Mouse (Mus musculus): ENCODE results near the gene Tnrc6c. TPM values are rescaled to one million over a fixed set of nuclear protein-coding genes. Genes with fewer than 3 reads are reported as not detected.

The Tnrc6c gene
- total RNA-seq, 1 experiment from 2014 or later: 25.4 TPM

GRCm38 (mm10) chr11:117770407-117770806, 116.3 kb downstream of the Tnrc6c start:
- no peak for ATAC-seq (replicated peaks in 1 of 2; ENCODE audit: insufficient read depth in 1 of 2, low FRiP score in 2 of 2, low TSS enrichment in 1 of 2, low read depth in 1 of 2, poor library complexity in 2 of 2, severe bottlenecking in 2 of 2)

DNA sequence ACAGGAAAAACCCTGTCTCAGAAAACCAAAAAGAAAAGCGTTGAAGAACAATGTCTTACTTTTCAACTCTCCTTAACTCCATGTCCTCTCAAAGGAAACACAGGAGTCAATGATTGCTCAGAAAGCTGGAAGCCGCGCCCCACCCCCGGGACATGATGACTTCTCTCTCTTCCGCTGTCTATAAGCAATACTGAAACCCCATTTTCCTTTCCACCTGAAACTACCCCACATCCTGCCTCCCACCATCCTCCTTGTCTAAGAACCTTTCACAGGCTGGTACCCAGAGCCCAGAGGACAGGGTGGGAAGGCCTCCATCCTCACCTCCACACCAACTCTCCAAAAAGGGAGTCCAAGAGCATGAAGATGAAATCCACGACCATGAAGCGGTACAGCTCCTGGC, 118.3 kb downstream of the Tnrc6c start:
- no peak for ATAC-seq (replicated peaks in 1 of 2; ENCODE audit: insufficient read depth in 1 of 2, low FRiP score in 2 of 2, low TSS enrichment in 1 of 2, low read depth in 1 of 2, poor library complexity in 2 of 2, severe bottlenecking in 2 of 2)

DNA sequence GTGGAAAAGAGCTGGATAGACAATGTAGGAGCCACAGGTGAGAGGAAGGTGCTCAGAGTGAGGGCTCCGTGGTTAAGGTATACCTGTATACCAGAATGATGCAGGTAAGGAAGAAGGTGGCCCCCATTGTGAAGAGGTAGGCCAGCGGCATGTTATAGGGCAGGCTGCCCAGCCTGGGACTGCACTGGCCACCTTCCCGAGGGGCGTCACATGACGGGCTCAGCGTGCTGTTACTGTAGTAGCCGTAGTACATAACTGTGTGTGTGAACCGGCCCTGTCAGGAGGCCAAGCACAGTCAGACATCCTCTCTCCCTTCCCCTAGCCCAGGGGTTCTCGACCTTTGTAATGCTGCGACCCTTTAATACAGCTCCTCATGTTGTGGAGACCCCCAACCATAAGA, 120.8 kb downstream of the Tnrc6c start:
- ATAC-seq (replicated peaks in 1 of 2; ENCODE audit: insufficient read depth in 1 of 2, low FRiP score in 2 of 2, low TSS enrichment in 1 of 2, low read depth in 1 of 2, poor library complexity in 2 of 2, severe bottlenecking in 2 of 2): no peak

GRCm38 (mm10) chr11:117775540-117775939, 121.5 kb downstream of the Tnrc6c start:
- no peak for ATAC-seq (replicated peaks in 1 of 2; ENCODE audit: insufficient read depth in 1 of 2, low FRiP score in 2 of 2, low TSS enrichment in 1 of 2, low read depth in 1 of 2, poor library complexity in 2 of 2, severe bottlenecking in 2 of 2)

DNA sequence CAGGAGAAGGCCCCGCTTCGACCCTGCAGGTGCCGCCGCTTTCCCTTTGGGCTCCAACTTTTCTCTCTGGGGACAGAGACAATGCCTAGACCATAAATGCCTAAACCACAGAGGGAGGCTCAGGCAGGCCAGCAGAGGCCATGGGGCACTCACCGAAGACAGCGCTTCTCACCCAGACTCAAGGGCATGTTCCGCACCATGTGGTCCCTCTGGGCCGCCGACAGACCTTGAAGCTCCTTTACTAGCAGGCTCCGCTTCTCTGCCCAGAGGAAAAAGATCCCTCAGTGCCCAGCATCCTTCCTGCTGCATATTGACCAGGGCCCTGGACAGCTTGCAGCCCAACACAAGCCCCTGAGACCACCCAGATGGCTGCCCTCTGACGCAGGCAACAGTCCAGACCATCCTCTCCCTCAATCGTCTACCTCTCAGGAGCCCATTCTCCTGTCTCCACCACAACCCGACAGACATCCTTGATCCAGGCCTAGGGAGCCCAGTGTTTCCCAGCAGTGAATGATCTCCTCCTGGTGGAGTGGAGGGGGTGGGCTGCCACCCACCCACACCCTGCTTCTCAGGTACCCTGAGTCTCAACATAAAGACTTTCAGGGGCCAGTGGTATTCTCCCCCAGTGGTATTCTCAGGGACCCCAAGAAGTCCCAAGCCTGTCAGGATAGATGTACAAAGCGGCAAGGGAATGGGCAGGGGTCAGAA, 122.2 kb downstream of the Tnrc6c start:
- no peak for ATAC-seq (replicated peaks in 1 of 2; ENCODE audit: insufficient read depth in 1 of 2, low FRiP score in 2 of 2, low TSS enrichment in 1 of 2, low read depth in 1 of 2, poor library complexity in 2 of 2, severe bottlenecking in 2 of 2)

GRCm38 (mm10) chr11:117777111-117777510, 123.0 kb downstream of the Tnrc6c start:
- ATAC-seq (replicated peaks in 1 of 2; ENCODE audit: insufficient read depth in 1 of 2, low FRiP score in 2 of 2, low TSS enrichment in 1 of 2, low read depth in 1 of 2, poor library complexity in 2 of 2, severe bottlenecking in 2 of 2): no peak

DNA sequence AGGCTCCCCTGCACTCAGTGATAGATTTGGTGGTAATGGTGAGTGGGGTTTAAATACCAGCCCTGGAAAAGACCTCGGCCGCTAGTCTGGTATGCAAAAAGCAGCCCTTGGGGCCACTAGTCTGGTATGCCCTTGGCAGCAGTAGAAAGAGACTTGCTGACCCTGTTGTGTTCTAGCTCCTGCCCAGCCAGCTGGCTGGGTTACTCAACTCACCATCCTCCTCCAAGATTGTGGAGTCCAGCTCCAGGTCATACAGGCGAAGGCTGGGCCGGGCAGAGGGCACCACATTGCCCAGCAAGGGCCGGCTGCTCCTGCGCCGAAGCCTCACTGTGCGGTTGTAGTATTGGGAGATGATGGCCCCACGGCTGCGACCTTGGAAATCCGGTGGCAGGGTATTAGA, 123.9 kb downstream of the Tnrc6c start:
- no peak for ATAC-seq (replicated peaks in 1 of 2; ENCODE audit: insufficient read depth in 1 of 2, low FRiP score in 2 of 2, low TSS enrichment in 1 of 2, low read depth in 1 of 2, poor library complexity in 2 of 2, severe bottlenecking in 2 of 2)

GRCm38 (mm10) chr11:117778851-117779433, 124.9 kb downstream of the Tnrc6c start:
- ATAC-seq (replicated peaks in 1 of 2; ENCODE audit: insufficient read depth in 1 of 2, low FRiP score in 2 of 2, low TSS enrichment in 1 of 2, low read depth in 1 of 2, poor library complexity in 2 of 2, severe bottlenecking in 2 of 2): no peak

DNA sequence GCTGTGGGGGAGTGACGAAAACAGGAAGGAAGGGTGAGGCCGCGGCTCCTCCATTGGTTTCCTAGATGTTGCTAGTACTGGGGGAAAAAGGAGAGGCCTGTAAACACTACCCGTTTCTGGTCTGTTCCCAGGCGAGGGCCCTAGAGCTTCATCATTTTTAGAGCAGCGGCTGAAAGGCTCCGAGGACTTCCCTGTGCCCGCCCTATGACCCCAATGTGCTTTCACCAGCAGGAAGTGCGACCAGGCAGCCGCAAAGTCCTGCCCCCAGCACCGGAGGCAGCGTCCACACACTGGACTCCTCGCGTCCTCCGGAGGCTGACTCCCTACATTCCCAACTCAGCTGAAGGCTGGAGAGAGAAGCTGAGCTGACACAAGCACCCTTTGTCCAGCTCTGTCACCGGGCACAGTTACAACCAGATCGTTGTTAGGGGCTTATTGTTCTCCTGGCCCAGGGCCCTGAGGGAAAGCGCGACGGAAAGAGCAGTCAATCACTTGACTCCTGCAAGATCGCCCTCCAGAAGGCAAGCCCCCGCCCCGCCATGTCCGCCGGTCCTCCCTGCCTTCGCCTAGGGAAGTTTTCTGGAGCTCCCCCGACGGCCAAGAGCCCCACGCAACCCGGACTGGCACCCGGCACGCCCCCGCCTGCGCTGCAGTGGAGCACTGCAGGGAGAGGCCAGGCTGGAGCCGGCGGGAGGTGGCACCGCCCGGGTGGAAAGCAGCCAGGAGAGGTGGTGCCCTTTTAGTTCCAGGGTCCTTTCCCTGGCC, 125.5 kb downstream of the Tnrc6c start:
- ATAC-seq (replicated peaks in 1 of 2; ENCODE audit: insufficient read depth in 1 of 2, low FRiP score in 2 of 2, low TSS enrichment in 1 of 2, low read depth in 1 of 2, poor library complexity in 2 of 2, severe bottlenecking in 2 of 2): peak in 1 of 2 experiments; percentile 16; a peak in 2 of 4 replicates

DNA sequence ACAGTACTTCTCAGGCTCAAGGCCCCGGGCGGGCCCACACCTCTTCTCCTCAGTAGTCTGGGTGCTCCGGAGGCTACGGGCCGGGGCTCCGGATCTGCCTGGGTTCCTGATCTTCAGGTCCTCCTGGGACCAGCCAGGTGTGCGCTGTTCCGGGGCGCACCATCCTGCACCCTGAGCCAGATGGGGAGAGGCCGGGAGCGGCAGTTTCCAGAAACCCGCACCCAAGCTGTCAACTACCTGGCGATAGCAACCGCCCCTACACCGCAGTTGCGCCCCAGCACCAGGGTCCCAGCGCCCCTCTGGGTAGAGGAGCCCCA, 126.1 kb downstream of the Tnrc6c start:
- ATAC-seq (replicated peaks in 1 of 2; ENCODE audit: insufficient read depth in 1 of 2, low FRiP score in 2 of 2, low TSS enrichment in 1 of 2, low read depth in 1 of 2, poor library complexity in 2 of 2, severe bottlenecking in 2 of 2): no peak

DNA sequence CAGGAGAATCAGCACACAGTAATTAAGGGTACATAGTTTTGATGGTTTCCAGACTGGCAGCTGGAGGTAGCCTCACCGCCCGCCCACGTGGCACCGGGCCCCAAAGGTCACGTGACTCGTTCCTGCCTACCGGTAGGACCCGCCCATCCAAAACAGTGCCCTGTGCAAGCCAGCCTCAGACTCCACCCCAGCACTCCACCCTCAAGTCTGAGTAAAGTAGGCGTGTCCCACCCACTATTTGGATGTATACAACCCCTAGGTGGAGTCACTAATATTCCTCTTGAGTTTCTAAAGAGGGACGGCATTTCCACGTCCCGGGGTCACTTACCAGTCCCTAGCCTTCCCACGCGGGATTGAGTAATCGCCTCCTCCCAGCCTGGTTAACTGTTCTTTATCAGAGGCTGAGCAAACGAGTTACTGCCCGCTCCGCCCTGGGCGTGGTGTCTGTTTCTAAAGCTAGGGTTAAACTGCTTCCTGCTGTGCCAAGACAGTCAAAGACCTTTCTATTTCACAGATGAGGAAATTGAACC, 126.6 kb downstream of the Tnrc6c start:
- peak; percentile 64 to 79 for ATAC-seq (replicated peaks in 1 of 2; ENCODE audit: insufficient read depth in 1 of 2, low FRiP score in 2 of 2, low TSS enrichment in 1 of 2, low read depth in 1 of 2, poor library complexity in 2 of 2, severe bottlenecking in 2 of 2)

DNA sequence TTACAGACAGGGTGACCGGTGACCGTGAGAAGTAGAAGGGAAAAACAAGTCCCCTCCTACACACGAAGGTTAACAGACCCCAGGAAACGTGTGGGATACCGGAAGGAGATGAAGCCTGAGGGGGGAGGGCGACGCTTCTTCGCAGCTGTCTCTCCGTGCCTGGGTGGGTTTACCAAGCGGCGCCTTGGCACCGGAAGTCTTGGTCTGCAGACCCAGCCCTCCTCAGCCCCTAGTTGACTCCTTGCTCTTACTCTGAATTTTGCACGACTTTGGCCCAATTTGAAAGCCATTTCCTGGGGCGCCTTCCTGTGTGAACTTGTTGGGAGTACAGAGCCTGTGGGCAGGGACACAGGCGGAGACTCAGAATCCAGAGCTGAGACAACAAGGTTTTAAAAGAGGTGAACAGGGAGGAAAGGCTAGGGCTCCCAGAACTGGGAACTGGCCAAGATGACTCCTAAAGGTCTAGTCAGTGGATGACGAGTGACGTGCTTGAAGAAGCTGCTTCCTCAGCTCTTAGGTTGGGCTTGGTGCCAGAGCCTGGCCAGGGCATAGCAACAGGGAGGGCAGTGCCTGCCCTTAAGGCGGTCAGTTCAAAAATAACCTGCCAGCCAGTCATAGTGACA, 127.2 kb downstream of the Tnrc6c start:
- ATAC-seq (replicated peaks in 1 of 2; ENCODE audit: insufficient read depth in 1 of 2, low FRiP score in 2 of 2, low TSS enrichment in 1 of 2, low read depth in 1 of 2, poor library complexity in 2 of 2, severe bottlenecking in 2 of 2): no peak

DNA sequence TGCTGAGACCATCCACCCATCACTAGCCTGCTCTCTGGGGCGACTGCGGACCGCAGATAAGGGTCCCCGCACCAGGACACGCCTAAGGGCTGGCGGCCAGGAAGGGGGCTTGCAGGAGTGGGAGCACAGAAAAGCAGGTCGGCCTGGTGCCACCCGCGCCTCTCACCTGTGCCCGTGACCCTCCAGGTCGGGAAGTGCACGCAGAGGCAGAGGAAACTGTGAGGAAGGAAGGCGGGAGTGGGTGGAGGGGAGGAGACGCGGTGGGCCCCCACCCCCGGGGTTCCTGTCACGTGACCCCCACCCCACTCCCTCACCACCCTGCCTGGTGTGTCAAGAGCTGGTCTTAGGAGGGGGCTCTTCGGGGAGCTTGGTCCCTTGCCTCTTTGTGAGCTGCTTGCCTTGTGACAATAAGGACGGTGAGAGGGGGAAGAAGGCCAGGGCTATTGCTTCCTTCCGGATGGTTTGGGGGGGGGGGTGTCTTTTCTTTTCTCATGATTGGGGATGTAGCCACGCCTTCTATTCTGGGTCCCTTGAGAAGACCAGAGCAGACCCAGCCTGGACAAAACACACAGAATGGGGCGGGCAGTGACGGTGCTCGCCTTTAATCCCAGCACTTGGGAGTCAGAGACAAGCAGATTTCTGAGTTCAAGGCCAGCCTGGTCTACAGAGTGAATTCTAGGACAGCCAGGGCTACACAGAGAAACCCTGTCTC, 128.1 kb downstream of the Tnrc6c start, which contains the start of the genes Tmc8 and Tmc6:
Gene Tmc8, plus strand, starts transcription at position 84 of the 712 bp plus-strand sequence.
Gene Tmc6, minus strand, starts transcription at position 206 of the 712 bp plus-strand sequence.
- ATAC-seq (replicated peaks in 1 of 2; ENCODE audit: insufficient read depth in 1 of 2, low FRiP score in 2 of 2, low TSS enrichment in 1 of 2, low read depth in 1 of 2, poor library complexity in 2 of 2, severe bottlenecking in 2 of 2): peak in 1 of 2 experiments; percentile 6; a peak in 1 of 4 replicates

GRCm38 (mm10) chr11:117782705-117783034, 128.6 kb downstream of the Tnrc6c start:
- no peak for ATAC-seq (replicated peaks in 1 of 2; ENCODE audit: insufficient read depth in 1 of 2, low FRiP score in 2 of 2, low TSS enrichment in 1 of 2, low read depth in 1 of 2, poor library complexity in 2 of 2, severe bottlenecking in 2 of 2)

- no peak for ATAC-seq (replicated peaks in 1 of 2; ENCODE audit: insufficient read depth in 1 of 2, low FRiP score in 2 of 2, low TSS enrichment in 1 of 2, low read depth in 1 of 2, poor library complexity in 2 of 2, severe bottlenecking in 2 of 2)
These were observed 129.0 kb downstream of the Tnrc6c start for GRCm38 (mm10) chr11:117783089-117783488.

DNA sequence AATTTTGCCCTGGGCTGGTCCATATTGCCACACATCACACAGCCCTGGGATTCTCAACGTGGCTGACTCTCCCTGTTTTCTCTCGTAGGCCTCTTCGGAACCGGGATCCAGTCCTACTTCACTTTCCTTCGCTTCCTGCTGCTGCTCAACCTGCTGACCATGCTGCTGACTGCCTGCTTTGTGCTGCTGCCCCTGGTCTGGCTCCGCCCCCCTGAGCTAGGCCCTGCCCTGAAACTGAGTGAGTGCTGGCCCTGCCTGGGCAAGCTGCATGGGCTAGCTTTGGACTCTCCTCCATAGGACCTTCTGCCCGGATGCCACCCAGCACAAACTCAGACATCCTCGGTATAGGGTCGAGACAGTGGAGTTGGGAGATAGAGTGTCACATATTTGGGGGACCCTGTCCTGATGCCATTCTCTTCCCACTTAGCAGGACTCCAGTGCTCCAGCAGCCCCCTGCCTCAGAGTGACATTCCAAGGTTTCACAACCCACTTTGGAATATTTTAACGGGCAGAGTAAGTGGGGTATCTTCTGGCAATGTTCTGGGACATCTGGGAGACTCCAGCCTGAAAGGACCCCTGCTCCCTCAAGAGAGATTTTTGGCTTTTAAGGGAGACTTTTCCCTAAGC, 129.7 kb downstream of the Tnrc6c start:
- ATAC-seq (replicated peaks in 1 of 2; ENCODE audit: insufficient read depth in 1 of 2, low FRiP score in 2 of 2, low TSS enrichment in 1 of 2, low read depth in 1 of 2, poor library complexity in 2 of 2, severe bottlenecking in 2 of 2): no peak

DNA sequence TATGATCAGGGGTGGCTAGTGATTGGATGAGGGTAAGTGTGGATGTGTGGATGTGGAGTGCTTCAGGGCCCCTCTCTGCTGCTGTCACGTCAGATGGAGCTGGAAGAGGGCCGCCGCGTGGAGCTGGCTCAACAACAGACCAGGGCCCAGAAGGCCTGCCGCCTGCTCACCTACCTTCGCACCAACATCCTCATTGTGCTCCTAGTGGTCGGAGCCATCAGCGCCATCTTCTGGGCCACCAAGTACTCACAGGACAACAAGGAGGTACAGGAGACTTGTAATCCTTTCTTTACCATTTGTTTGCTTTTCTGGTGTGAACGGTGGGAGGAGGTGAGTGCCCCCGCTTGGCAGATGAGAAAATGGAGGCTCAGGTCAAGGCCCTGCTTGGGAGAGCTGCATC, 132.2 kb downstream of the Tnrc6c start:
- peak; percentile 41 to 47; a peak in 1 of 4 replicates for ATAC-seq (replicated peaks in 1 of 2; ENCODE audit: insufficient read depth in 1 of 2, low FRiP score in 2 of 2, low TSS enrichment in 1 of 2, low read depth in 1 of 2, poor library complexity in 2 of 2, severe bottlenecking in 2 of 2)

Measured in hematopoietic stem cell, adult 5-6 weeks (primary cell).